Mouse (Mus musculus): ENCODE measurements at regions not wholly inside any gene's neighbourhood (a gene's known extent, or its start where the extent isn't known, plus 50 kb on each side); places are given as distances from the start of the nearest gene placed in this dataset.

DNA sequence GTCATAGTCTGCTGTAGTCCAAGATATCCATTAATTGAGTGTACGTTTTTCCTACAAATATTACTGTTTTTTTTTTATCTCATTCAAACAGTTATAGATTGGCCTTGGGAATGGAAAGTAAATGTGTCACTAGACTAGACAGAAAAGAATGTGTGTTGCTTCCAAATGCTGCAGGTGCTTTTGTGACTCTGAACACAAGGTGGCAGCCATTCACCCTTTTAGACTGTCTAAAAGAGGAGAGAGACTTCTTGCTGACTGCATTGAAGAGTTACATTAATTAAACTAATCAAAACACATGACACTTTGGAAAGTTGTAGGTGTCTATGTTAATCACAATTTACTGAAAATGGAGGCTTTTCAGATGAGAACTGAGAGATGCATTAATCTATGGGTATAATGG lies 80.7 kb downstream of the Olfr721-ps1 start:
- TF ChIP-seq CTCF (IDR thresholded peaks at IDR 0.05; ENCODE audit: borderline replicate concordance, insufficient read depth, low read depth, low read length) (no peak), POLR2A (IDR thresholded peaks at IDR 0.05; ENCODE audit: borderline replicate concordance, insufficient read depth, low read length) (no peak)
